Mouse (Mus musculus) ovary, postnatal 10 days (tissue): Measurements from ENCODE around the gene Arhgap30.

ENCODE experiments used
- DNase-seq: peaks from one replicate; pipeline ENCODE4 v3.0.0; 2022; ENCODE audit warnings: low spot score

Gene Arhgap30

GRCm38 (mm10) chr1:171435288-171435814 is 46.6 kb downstream of the Arhgap30 start:
- no peak for DNase-seq

GRCm38 (mm10) chr1:171435974-171436373 is 47.2 kb downstream of the Arhgap30 start:
- no peak for DNase-seq

GRCm38 (mm10) chr1:171437264-171438013 is 48.7 kb downstream of the Arhgap30 start, which contains the start of gene F11r:
F11r (plus strand) TSS chr1:171437535.
- peak; percentile 80 for DNase-seq

- no peak for DNase-seq
These were observed 49.4 kb downstream of the Arhgap30 start for GRCm38 (mm10) chr1:171438014-171438670.

- DNase-seq: no peak
These were observed 50.3 kb downstream of the Arhgap30 start for GRCm38 (mm10) chr1:171439072-171439471.

- DNase-seq: peak; percentile 54
These were observed 51.4 kb downstream of the Arhgap30 start for GRCm38 (mm10) chr1:171440025-171440725.

GRCm38 (mm10) chr1:171441466-171442412 is 53.0 kb downstream of the Arhgap30 start:
- no peak for DNase-seq

GRCm38 (mm10) chr1:171442413-171442760 is 53.6 kb downstream of the Arhgap30 start:
- no peak for DNase-seq

- no peak for DNase-seq
These were observed 56.3 kb downstream of the Arhgap30 start for GRCm38 (mm10) chr1:171445050-171445449.

GRCm38 (mm10) chr1:171446854-171447253 is 58.1 kb downstream of the Arhgap30 start:
- no peak for DNase-seq

- no peak for DNase-seq
These were observed 58.9 kb downstream of the Arhgap30 start for GRCm38 (mm10) chr1:171447692-171448091.

- DNase-seq: no peak
These were observed 61.3 kb downstream of the Arhgap30 start for GRCm38 (mm10) chr1:171450062-171450461.

- DNase-seq: no peak
These were observed 62.2 kb downstream of the Arhgap30 start for GRCm38 (mm10) chr1:171451001-171451400.

- no peak for DNase-seq
These were observed 63.8 kb downstream of the Arhgap30 start for GRCm38 (mm10) chr1:171452522-171452921.

- DNase-seq: no peak
These were observed 64.2 kb downstream of the Arhgap30 start for GRCm38 (mm10) chr1:171452923-171453322.

- no peak for DNase-seq
These were observed 66.2 kb downstream of the Arhgap30 start for GRCm38 (mm10) chr1:171454926-171455325.

- no peak for DNase-seq
These were observed 68.8 kb downstream of the Arhgap30 start for GRCm38 (mm10) chr1:171457568-171457967.

GRCm38 (mm10) chr1:171459791-171460190 is 71.0 kb downstream of the Arhgap30 start:
- DNase-seq: no peak
